Mouse (Mus musculus): ENCODE results near the gene Plac1. TPM values are rescaled to one million over a fixed set of nuclear protein-coding genes. Genes with fewer than 3 reads are reported as not detected.

Plac1 gene
- polyA plus RNA-seq (2017; shearing (Covaris generic)) = not detected

DNA sequence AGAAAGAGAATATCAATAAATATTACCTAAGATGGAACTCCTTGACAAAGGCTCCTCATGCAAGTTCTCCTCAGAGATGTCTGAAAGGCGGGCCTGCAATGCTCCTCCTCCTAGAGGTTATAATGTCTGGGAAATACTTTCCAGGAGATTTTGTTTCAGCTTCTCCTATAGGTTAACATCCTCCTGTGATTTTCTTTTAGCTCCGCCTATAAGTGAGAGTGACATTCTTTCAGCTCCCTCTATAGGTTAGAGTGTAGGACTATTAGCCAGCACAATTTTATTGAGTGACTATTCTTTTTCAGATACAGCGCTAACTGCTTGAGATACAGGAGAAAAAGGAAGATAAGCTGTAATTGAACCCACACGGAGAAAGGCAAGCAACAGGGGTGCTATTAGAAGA lies at the start of gene Plac1:
Gene Plac1, minus strand, starts transcription at position 101 of the 400 bp plus-strand sequence.

DNA sequence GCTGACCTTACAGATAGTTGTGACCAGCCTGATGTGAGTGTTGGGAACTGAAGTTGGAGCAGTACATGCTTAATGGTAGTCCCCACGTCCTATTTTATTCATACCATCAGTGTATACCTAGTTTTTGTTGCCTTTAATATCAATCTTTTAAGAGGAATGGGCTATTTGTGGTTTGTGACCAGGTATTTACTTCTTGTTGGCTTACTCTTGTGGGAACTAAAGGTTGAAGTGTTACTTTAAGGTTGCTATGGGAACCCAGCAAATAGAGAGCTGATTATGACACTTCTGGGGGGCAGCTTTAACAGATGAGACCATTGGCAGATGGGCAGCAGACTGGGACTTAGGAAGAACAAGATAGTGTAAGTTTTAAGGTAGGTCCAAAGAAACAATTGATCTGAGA lies 33.2 kb upstream of the Plac1 start, which contains the start of gene Fam122c:
Gene Fam122c, plus strand, starts transcription at position 301 of the 400 bp plus-strand sequence.

DNA sequence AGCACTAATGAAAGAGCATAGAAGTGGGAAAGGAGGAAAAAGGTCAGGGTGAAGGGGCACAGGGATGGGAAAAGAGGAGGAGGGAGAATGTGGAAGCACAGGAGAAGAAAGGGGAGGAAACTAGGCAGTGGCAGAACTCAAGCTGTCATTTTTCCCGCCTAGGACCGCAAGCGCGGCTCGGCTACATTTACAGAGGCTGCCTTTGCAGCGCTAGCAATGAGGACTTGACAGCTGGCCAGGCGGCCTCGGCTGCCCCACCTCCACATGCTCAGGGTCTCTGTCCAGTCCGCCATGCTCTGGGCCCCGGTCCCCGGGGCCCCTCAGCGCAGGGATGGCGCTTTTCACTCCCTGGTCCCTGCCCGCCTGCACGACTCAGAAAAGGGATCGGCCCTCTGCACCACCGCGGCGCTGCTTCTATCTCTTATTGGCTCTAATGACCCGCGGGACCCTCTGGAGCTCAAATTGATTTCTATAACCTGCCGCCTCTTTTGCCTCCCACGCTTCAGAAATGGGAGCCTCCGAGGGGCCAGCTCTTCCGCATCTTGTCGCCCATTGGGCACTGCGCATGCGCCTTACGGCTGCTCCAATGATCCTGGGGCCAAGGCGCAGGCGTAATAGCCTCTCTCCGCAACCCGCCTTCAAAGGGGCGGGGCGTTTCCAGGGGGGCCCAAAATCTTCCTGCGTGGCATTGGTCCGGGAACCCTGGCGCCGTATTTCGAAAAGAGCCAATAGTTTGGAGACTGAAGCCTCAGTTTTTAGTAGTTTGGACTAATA lies 29.6 kb upstream of the Plac1 start, which contains the start of gene Fam122b:
Gene Fam122b, minus strand, starts transcription at position 517 of the 774 bp plus-strand sequence.

Other genes with a start within 250 kb of the Plac1 start
- gene Fam122b, start 29.7 kb upstream of the Plac1 start, polyA plus RNA-seq (2017; shearing (Covaris generic)) = 13.6 TPM
- not detected for gene Fam122c, start 33.3 kb upstream of the Plac1 start, polyA plus RNA-seq (2017; shearing (Covaris generic))
- gene Mospd1, start 130.4 kb upstream of the Plac1 start, polyA plus RNA-seq (2017; shearing (Covaris generic)) = 20.7 TPM
- not detected for gene Etd, start 194.8 kb upstream of the Plac1 start, polyA plus RNA-seq (2017; shearing (Covaris generic))